Mouse (Mus musculus) stomach, postnatal 0 days (tissue): ENCODE results near the gene Fcgr2b.

Experiments
- CTCF ChIP-seq: IDR thresholded peaks from 2 replicates; pipeline ENCODE4 v1.5.1; 2016; ENCODE audit warnings: antibody characterized with exemption, low read depth, mild to moderate bottlenecking, moderate library complexity
- EP300 ChIP-seq: optimal IDR thresholded peaks from 2 replicates; pipeline ENCODE3; 2016; ENCODE audit warnings: antibody characterized with exemption

DNA sequence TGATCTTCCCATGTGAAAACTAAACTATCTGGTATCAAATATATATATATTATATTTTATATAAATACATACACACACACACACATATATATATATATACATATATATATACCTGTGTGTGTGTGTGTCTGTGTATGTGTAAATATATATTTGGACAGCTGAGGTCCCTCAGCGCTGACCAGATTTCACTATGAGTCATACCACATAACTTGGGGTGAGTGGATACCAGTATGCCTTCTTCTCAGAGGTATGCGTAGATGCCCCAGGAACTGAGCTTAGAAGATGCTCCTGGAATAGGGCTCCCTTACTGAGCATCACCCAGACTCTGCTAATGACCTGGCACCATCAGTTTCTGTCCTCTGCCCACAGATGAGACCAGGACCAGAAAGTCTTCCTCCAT lies 1.6 kb downstream of the Fcgr2b start:
- no peak for TF ChIP-seq CTCF
- TF ChIP-seq EP300, result no peak
